In genomic region chr3:144506213-144506612, GRCm38 (mm10) we compare ENCODE assay signal across 9 mouse cellular contexts.
DNase-seq lines count a peak whose midpoint lies in the region; ATAC-seq and TF ChIP-seq lines count a peak whose summit lies in the region.
"Had no signal": no experiment of that assay in that cellular context is flagged by ENCODE, and none has a peak within 500 bp of the region (broad histone marks: within the 10 kb centered on the region; RNA-seq: fewer than 3 reads in every experiment).

No protein-coding gene starts in this region.

- H3K4me1 ChIP-seq in kidney, postnatal 0 days (replicated peaks; ENCODE audit: insufficient read depth, low read length): no peaks in the 10 kb centered on the region

- no peaks in the 10 kb centered on the region for H3K27me3 ChIP-seq in kidney, postnatal 0 days (ENCODE audit: insufficient read depth, low read length)
- H3K27me3 ChIP-seq: neural tube, embryonic 13.5 days had no signal

- no peaks in the 10 kb centered on the region for H3K36me3 ChIP-seq in kidney, postnatal 0 days (ENCODE audit: insufficient read depth, low read length)
- H3K36me3 ChIP-seq: neural tube, embryonic 13.5 days had no signal

- ATAC-seq in kidney, postnatal 0 days (replicated peaks; ENCODE audit: low FRiP score, low read depth): peak; percentile 65; the same call in 1 of the 2 replicates

- H3K4me2 ChIP-seq in kidney, postnatal 0 days (ENCODE audit: low read length): no peak overlapping the region
- H3K4me2 ChIP-seq: neural tube, embryonic 13.5 days had no signal

- no peak overlapping the region for H3K4me3 ChIP-seq in kidney, postnatal 0 days (replicated peaks; ENCODE audit: low read depth, low read length)
- H3K4me3 ChIP-seq: neural tube, embryonic 13.5 days had no signal

- 20% methylated on average over 3 of the region's 3 CpGs for WGBS in kidney, postnatal 0 days

- no peak for TF ChIP-seq CTCF in kidney, postnatal 0 days (IDR thresholded peaks at IDR 0.05; ENCODE audit: low read depth)

- no peaks in the 10 kb centered on the region for H3K9me3 ChIP-seq in kidney, postnatal 0 days (replicated peaks; ENCODE audit: low read length)
- H3K9me3 ChIP-seq: neural tube, embryonic 13.5 days had no signal

- H3K9ac ChIP-seq in kidney, postnatal 0 days (ENCODE audit: low read depth, low read length): no peak overlapping the region
- H3K9ac ChIP-seq: neural tube, embryonic 13.5 days had no signal

- 0 out of 2 replicates have a peak overlapping the region, but pooled peaks have one; percentile 37 for H3K27ac ChIP-seq in kidney, postnatal 0 days
- H3K27ac ChIP-seq: neural tube, embryonic 13.5 days had no signal

- peak; percentile 8 for DNase-seq in adrenal gland, postnatal 10 days
- no peak for DNase-seq in adrenal gland, postnatal 4 days (ENCODE audit: low spot score in 2 of 2)
- DNase-seq in 3T3-L1 (ENCODE audit: low read depth, low spot score): peak; percentile 88
- peak; percentile 73 for DNase-seq in fibroblast of lung, adult 2 months (ENCODE audit: low read depth)
- DNase-seq in kidney, postnatal 0 days (ENCODE audit: low spot score): peak; percentile 55
- DNase-seq in yolk sac, embryonic 10.5 days (ENCODE audit: low spot score): peak; percentile 73
- DNase-seq in left cerebral cortex, adult 11 months (ENCODE audit: low spot score): no peak
- no peak for DNase-seq in cerebellum, adult 9-11 months

Comparison
In these comparisons a context has a peak if more than half of its experiments do, and no peak if none do; other contexts are left out.
1. DNase-seq: peak in adrenal gland, postnatal 10 days (single experiment), 3T3-L1 (single experiment), fibroblast of lung, adult 2 months (single experiment), kidney, postnatal 0 days (single experiment) and yolk sac, embryonic 10.5 days (single experiment); none in adrenal gland, postnatal 4 days (0 of 2), left cerebral cortex, adult 11 months (single experiment) and cerebellum, adult 9-11 months (single experiment).